Mouse (Mus musculus) C2C12 (cell line): Measurements from ENCODE around the gene Psme2.

Source experiments
- CTCF ChIP-seq: IDR thresholded peaks from one replicate; pipeline ENCODE4 v1.5.1; 2011; ENCODE audit not compliant: control insufficient read depth, insufficient read depth, insufficient read length
- MAX ChIP-seq: IDR thresholded peaks from one replicate; pipeline ENCODE4 v1.6.1; 2011; ENCODE audit warnings: mild to moderate bottlenecking, control low read depth
- MYOD1 ChIP-seq: IDR thresholded peaks from one replicate; pipeline ENCODE4 v1.6.1; 2011; ENCODE audit warnings: low read depth; ENCODE audit not compliant: control insufficient read depth, insufficient read length
- MYOG ChIP-seq: IDR thresholded peaks from one replicate; pipeline ENCODE4 v1.6.1; 2011; ENCODE audit not compliant: control insufficient read depth, insufficient read length; ENCODE audit errors: extremely low read depth

DNA sequence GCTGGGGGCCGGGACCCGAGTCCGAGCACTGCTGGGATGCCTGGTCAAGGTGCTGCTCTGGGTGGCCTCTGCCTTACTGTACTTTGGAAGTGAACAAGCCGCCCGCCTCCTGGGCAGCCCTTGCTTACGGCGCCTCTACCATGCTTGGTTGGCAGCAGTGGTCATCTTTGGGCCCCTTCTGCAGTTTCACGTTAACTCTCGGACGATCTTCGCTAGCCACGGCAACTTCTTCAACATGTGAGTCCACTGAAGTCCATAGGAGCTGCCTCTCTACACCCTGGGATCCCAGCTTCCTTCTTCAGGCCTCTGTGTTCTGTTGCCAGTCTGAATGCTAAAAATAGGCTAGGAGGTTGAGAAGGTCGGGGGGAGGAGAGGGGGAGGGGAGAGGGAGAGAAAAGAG is 15.2 kb downstream of the Psme2 start:
- no peak for TF ChIP-seq CTCF
- TF ChIP-seq MYOG, result no peak
- no peak for TF ChIP-seq MAX
- no peak for TF ChIP-seq MYOD1
